Mouse (Mus musculus): ENCODE results near the gene Rgl1. TPM values are rescaled to one million over a fixed set of nuclear protein-coding genes. Genes with fewer than 3 reads are reported as not detected.
"Not testable (repeated sequence)": the region's sequence is repeated elsewhere in the genome, so short reads cannot be mapped to it uniquely, and the experiment has no call there.

The Rgl1 gene
- polyA plus RNA-seq, 1 experiment from 2014 or later, result 63.6 TPM

DNA sequence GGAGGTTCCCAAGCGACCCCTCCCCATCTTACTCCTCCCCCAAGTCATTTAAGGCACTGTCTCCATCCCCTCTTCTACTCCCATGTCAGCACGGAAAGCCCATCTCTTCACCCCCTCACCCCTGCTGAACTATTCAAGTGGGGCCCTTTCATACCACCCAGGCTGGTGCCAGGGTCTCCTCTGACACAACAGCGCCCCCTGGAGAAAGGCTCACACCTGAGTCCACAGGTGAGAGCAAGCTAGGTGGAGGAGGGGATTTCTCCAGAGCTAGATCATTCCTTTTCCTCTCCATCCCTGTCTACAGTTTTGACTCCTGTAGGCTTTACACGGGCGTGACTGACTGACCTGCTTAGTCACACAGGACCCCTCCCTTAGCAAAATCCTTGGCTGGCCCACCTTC, 87.7 kb downstream of the Rgl1 start:
- H3K4me1 ChIP-seq, result peaks cover 46% of the 10 kb centered on the region

DNA sequence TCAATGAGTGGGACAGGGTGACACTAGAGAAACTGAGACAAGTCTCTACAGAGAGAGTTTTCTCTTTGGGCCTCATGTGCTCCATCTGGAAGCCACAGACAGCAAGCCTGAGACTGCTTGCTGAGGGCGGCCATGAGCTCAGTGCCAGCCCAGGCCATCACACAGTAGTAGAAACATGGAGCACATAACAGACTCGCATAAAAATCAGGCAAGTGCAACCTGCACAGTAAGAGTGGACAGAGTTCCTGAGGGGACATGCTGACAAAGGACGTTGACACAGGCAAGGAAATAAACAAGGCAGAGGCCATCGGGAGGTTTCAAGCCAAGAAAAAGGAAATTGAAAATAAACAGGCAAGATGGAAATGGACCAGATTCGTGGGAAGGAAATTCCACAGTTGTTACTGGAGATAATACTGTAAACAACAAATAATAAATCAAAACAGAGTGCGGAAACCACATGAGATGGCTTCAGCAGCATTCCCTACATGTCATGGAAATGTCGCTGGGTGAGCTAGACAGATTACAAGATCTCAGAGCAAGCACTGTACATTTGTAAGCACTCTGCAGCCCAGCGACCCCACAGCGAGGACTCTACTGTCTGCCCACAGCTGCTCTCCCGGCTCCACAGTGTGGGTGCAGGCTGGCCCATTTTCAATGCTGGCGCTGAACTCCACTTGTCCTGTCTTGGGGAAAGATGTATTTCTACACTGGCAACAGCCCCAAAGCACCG, 88.5 kb downstream of the Rgl1 start:
- peak; percentile 74 for ATAC-seq (replicated peaks; ENCODE audit: low FRiP score)
- Histone ChIP-seq H3K27ac (peak overlapping the region; percentile 88), H3K4me3 (replicated peaks) (no peak overlapping the region), H3K9ac (no peak overlapping the region), H3K27me3 (no peaks in the 10 kb centered on the region), H3K36me3 (no peaks in the 10 kb centered on the region), H3K4me2 (peak overlapping the region; percentile 33; the same call in 1 of the 2 replicates), H3K4me1 (peaks cover 41% of the 10 kb centered on the region), H3K9me3 (replicated peaks) (no peaks in the 10 kb centered on the region)
- WGBS, result 60% methylated on average over 12 of the region's 12 CpGs

More for the DNA sequence above, 87.7 kb downstream of the Rgl1 start:
- no peaks in the 10 kb centered on the region for H3K9me3 ChIP-seq (replicated peaks)
- no peak overlapping the region for H3K9ac ChIP-seq
- H3K27me3 ChIP-seq, result no peaks in the 10 kb centered on the region
- WGBS, result 37% methylated on average over 5 of the region's 5 CpGs
- 0 out of 2 replicates have a peak overlapping the region, but pooled peaks have one; percentile 33 for H3K4me2 ChIP-seq
- H3K4me3 ChIP-seq (replicated peaks), result no peak overlapping the region
- H3K36me3 ChIP-seq, result no peaks in the 10 kb centered on the region
- H3K27ac ChIP-seq, result peak overlapping the region; percentile 88
- peak; percentile 29; the same call in 1 of the 2 replicates for ATAC-seq (replicated peaks; ENCODE audit: low FRiP score)

DNA sequence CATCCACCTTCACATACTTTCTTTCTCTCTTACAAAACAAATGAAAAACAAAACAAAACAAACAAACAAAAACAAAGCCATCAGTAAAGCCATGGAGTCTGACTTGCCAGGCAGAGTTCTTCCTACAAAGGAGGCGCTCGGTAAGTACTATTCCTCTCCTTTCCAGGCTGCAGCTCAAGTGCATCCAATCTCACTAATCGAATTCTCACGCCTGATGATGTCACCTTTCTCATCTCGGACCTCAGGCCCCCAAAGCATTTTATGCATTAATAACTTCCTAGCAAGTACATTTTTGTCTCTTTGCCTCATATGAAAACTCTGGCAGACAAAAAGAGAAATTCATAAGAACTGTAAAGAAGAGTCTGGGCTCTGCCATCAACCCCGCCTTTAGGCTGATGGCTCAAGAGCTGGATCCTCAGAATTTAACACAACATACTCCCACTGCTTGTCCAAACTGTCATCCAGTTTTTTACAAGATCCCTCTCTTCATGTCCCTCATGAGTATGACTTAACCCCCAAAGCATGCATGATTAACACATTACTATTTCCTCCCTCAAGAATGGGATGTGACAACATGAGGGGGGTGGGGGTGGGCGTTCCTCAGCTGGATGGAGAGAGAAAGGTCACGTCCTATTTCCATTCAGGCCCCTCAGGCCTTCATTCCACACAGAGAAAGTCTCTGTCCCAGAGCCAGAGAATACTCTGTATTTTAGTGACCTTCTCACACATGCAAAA, 96.5 kb downstream of the Rgl1 start:
- Histone ChIP-seq H3K4me1 (peaks cover 10% of the 10 kb centered on the region), H3K9me3 (replicated peaks) (no peaks in the 10 kb centered on the region), H3K4me3 (replicated peaks) (no peak overlapping the region), H3K27me3 (no peaks in the 10 kb centered on the region), H3K4me2 (no peak overlapping the region), H3K27ac (peak overlapping the region; percentile 13; the same call in 1 of the 2 replicates), H3K9ac (no peak overlapping the region), H3K36me3 (no peaks in the 10 kb centered on the region)
- WGBS, result 48% methylated on average over 8 of the region's 8 CpGs
- peak; percentile 62; the same call in 1 of the 2 replicates for ATAC-seq (replicated peaks; ENCODE audit: low FRiP score)

DNA sequence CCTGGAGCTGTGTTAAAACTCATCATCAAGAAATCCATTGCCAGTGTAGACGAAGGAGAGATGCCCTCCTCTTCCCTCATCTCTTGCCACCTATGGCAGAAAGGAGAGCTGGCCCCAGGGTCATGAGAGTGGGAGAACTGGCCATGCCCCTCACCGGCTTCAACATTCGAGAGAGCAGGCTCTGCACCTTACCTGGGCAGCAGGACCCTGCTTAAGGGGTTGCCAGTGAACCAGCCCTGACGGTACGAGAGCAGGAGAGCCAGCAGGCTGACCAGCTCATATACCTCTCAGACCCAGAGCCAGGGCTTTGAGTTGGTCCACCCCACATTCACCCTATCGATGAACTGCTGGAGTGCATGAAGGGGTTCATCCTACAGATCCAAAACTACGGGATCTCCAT, 105.7 kb downstream of the Rgl1 start:
- 96% methylated on average over 7 of the region's 7 CpGs for WGBS
- Histone ChIP-seq H3K27me3 (no peaks in the 10 kb centered on the region), H3K4me1 (no peaks in the 10 kb centered on the region), H3K27ac (no peak overlapping the region), H3K9ac (no peak overlapping the region), H3K4me2 (no peak overlapping the region), H3K36me3 (no peaks in the 10 kb centered on the region), H3K4me3 (replicated peaks) (no peak overlapping the region), H3K9me3 (replicated peaks) (no peaks in the 10 kb centered on the region)
- no peak for ATAC-seq (replicated peaks; ENCODE audit: low FRiP score)

DNA sequence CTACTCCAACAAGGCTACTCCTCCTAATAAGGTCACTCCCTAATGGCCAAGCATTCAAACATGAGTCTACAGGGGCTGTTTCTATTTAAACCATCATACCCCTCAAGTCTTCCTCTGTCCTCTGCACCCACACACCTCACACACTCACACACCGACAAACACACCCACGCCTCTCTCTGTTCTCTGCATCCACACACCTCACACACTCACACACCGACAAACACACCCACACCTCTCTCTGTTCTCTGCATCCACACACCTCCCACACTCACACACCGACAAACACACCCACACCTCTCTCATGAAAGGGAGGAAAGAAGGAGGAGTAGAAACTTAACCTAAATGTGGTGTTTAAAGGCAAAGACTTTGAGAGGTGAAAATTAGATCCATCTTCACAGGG, 106.2 kb downstream of the Rgl1 start:
- no peak overlapping the region for H3K9ac ChIP-seq
- H3K36me3 ChIP-seq, result no peaks in the 10 kb centered on the region
- H3K4me1 ChIP-seq, result no peaks in the 10 kb centered on the region
- no peak for ATAC-seq (replicated peaks; ENCODE audit: low FRiP score)
- no peak overlapping the region for H3K27ac ChIP-seq
- H3K9me3 ChIP-seq (replicated peaks), result no peaks in the 10 kb centered on the region
- WGBS, result 87% methylated on average over 4 of the region's 4 CpGs
- no peak overlapping the region for H3K4me2 ChIP-seq
- H3K27me3 ChIP-seq, result no peaks in the 10 kb centered on the region
- no peak overlapping the region for H3K4me3 ChIP-seq (replicated peaks)

DNA sequence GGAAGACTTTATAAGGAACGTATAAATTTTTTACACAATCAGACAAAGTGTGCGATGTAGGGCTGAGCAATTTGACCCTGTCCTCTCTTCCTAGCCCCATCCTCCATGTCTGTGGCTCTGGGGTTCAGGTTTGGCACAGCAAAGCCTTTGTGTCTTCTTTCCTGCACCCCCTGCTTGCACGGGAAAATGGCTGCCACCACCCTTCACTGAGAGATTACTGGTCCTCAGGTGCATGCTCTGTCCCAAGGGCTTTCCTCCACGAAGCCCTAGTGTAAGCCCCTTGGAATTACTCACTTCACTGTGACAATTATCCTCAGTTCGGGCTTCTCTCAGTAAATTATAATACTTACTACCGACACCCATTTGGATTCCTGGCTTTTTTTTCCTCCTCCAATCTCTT, 109.5 kb downstream of the Rgl1 start:
- Histone ChIP-seq H3K9me3 (replicated peaks) (no peaks in the 10 kb centered on the region), H3K4me3 (replicated peaks) (no peak overlapping the region), H3K4me1 (no peaks in the 10 kb centered on the region), H3K27ac (no peak overlapping the region), H3K9ac (no peak overlapping the region), H3K4me2 (no peak overlapping the region), H3K36me3 (no peaks in the 10 kb centered on the region), H3K27me3 (no peaks in the 10 kb centered on the region)
- no peak for ATAC-seq (replicated peaks; ENCODE audit: low FRiP score)
- 82% methylated on average over 6 of the region's 6 CpGs for WGBS

DNA sequence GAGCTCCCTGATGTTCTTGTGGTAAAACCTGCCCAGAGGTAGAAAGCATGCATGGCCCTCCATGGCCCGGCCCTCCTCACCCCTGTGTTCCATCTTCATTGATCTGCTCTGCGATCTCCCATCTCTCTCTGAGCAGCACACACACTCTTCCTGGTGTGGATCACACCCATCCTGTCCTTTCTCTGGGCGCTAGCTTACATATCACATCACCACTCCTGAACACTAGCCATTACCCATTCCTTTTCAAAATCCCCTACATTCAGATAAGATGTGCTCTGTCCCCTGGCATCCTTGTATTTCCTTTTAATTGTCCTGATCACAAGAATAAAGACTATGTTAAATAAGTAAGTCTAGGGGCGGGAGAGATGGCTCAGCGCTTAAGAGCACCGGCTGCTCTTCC, 111.3 kb downstream of the Rgl1 start:
- 94% methylated on average over 6 of the region's 6 CpGs for WGBS
- Histone ChIP-seq H3K27me3 (no peaks in the 10 kb centered on the region), H3K4me2 (no peak overlapping the region), H3K9ac (no peak overlapping the region), H3K9me3 (replicated peaks) (no peaks in the 10 kb centered on the region), H3K36me3 (no peaks in the 10 kb centered on the region), H3K27ac (no peak overlapping the region), H3K4me3 (replicated peaks) (no peak overlapping the region), H3K4me1 (no peaks in the 10 kb centered on the region)
- no peak for ATAC-seq (replicated peaks; ENCODE audit: low FRiP score)

DNA sequence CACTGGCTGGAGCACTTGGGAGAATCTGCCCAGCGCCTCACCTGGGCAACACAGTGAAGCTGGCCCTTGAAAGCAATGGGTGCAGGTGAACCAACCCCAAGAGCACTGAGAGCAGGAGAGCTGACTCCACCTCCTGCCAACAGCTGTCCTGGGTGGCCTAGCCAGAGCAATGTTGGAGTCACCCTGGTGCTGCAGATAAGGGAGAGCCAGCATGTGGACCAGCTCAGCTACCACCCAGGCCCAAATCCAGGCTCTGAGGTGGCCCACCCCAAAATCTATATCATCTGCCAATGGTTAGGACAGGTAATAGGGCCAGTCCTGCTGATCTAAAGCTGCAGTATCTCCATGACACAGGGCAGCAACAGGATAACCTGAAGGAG, 114.7 kb downstream of the Rgl1 start:
- Histone ChIP-seq H3K36me3 (no peaks in the 10 kb centered on the region), H3K4me1 (no peaks in the 10 kb centered on the region; the same call in 1 of the 2 replicates), H3K9ac (no peak overlapping the region), H3K4me2 (no peak overlapping the region), H3K9me3 (replicated peaks) (no peaks in the 10 kb centered on the region), H3K27ac (no peak overlapping the region), H3K27me3 (no peaks in the 10 kb centered on the region), H3K4me3 (replicated peaks) (no peak overlapping the region)
- 85% methylated on average over 1 of the region's 1 CpGs for WGBS
- no peak for ATAC-seq (replicated peaks; ENCODE audit: low FRiP score)

DNA sequence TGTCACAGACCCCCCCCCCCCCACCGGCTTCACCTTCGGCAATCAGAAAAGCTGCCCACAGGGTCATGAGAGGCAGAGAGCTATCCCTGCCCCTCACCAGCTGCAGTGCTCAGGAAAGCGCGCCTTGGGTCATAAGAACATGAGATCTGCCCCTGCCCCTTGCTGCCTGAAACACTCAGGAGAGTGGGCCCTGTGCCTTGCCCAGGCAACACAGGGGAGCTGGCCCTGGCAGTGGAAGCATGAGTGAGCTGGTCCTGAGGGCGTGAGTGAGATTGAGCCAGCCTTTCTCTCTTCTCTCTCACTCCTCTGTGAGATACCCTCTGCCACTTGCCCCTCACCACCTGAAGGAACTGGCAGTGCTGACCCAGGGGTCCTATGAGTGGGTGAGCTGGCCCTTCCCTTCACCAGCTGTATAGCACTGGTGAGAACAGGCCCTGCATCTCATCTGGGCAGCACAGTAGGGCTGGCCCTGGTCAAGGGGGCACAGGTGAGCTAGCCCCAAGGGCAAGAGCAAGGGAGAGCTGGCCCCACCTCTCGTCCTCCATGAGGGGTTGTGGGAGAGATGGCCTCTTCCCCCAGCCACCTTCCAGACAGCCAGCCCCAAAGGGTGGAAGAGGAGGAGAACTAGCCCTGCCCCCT, 115.2 kb downstream of the Rgl1 start:
- Histone ChIP-seq H3K9ac (no peak overlapping the region), H3K9me3 (replicated peaks) (no peaks in the 10 kb centered on the region), H3K27me3 (no peaks in the 10 kb centered on the region), H3K27ac (no peak overlapping the region), H3K4me3 (replicated peaks) (no peak overlapping the region), H3K4me1 (no peaks in the 10 kb centered on the region; the same call in 1 of the 2 replicates), H3K4me2 (no peak overlapping the region), H3K36me3 (no peaks in the 10 kb centered on the region)
- no peak for ATAC-seq (replicated peaks; ENCODE audit: low FRiP score)
- 89% methylated on average over 6 of the region's 6 CpGs for WGBS

DNA sequence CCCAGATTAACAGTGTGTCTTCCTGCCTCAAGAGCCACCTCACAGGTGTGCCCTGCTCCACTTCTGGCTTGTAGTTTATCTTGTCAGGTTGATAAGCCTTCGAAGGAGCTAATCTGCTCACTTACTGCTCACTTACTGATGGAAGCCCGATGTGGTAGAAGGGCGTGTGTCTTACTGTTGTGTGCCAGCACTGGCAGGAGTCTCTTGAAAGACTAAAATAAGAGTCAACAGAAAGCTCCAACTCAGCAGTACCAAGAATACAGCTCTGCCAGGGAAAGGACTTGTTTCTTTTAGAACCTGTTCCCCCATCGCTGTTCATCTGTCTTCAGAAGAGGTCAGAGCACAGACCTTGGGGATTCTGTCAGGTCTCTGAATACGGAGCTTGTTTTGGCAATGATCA, 118.1 kb downstream of the Rgl1 start:
- H3K36me3 ChIP-seq, result no peaks in the 10 kb centered on the region
- H3K9ac ChIP-seq, result no peak overlapping the region
- H3K4me2 ChIP-seq, result no peak overlapping the region
- no peak overlapping the region for H3K4me3 ChIP-seq (replicated peaks)
- no peaks in the 10 kb centered on the region for H3K27me3 ChIP-seq
- H3K9me3 ChIP-seq (replicated peaks), result no peaks in the 10 kb centered on the region
- 87% methylated on average over 5 of the region's 5 CpGs for WGBS
- ATAC-seq (replicated peaks; ENCODE audit: low FRiP score), result no peak
- no peak overlapping the region for H3K27ac ChIP-seq
- no peaks in the 10 kb centered on the region; the same call in 1 of the 2 replicates for H3K4me1 ChIP-seq

DNA sequence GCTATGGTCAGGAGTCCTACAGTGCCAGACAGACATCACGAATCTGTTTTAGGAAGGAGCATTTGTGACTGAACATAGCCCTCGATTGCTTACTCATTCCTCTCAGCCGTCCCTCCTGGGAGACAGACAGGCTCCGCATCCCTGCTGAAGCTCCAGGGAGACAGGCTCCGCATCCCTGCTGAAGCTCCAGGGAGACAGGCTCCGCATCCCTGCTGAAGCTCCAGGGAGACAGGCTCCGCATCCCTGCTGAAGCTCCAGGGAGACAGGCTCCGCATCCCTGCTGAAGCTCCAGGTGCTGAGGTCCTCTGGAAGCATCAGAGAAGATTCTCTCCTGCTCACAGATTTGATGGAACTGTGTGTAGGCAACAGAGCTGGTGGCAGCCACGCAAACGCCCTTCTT, 123.9 kb downstream of the Rgl1 start:
- peaks cover 16% of the 10 kb centered on the region; the same call in 1 of the 2 replicates for H3K4me1 ChIP-seq
- H3K9me3 ChIP-seq (replicated peaks); H3K27me3 ChIP-seq; H3K4me2 ChIP-seq; ATAC-seq (replicated peaks; ENCODE audit: low FRiP score); H3K4me3 ChIP-seq (replicated peaks); H3K27ac ChIP-seq; H3K9ac ChIP-seq; H3K36me3 ChIP-seq: not testable (repeated sequence)
- 86% methylated on average over 10 of the region's 10 CpGs for WGBS

Data from kidney, embryonic 15.5 days (tissue).